Mouse (Mus musculus): ENCODE measurements around the gene Tanc2.

- TF ChIP-seq CTCF (IDR thresholded peaks at IDR 0.05; ENCODE audit: low read depth) (no peak), EP300 (IDR thresholded peaks at IDR 0.05; ENCODE audit: low read depth) (no peak)
These were observed 367.7 kb downstream of the Tanc2 start for GRCm38 (mm10) chr11:105957501-105957900.

Data from heart, postnatal 0 days (tissue).